Mouse (Mus musculus) granulocyte monocyte progenitor cell, adult 5-6 weeks (primary cell): ENCODE data around the gene Ttc13. TPM values are rescaled to one million over a fixed set of nuclear protein-coding genes. Genes with fewer than 3 reads are reported as not detected.
A peak's percentile ranks its signal among the peaks of the same experiment; 100 is the strongest.

Source experiments
- ATAC-seq: replicated peaks from 2 replicates; pipeline ENCODE4 v1.8.0; 2016; ENCODE audit warnings: mild to moderate bottlenecking, moderate TSS enrichment, inconsistent platforms; ENCODE audit not compliant: poor library complexity, severe bottlenecking
- total RNA-seq, 2 experiments: library from RNA; stranded (forward) in 1 of 2; stranded (reverse) in 1 of 2; fragments of 200-712, 200-1000 nt in 1 of 2; fragments of >200 nt in 1 of 2; fragmentation: Nextera tagmentation in 1 of 2; gene quantifications; 2 replicates each; pipeline ENCODE4 v1.2.3; 2014 to 2017

Ttc13 gene
- total RNA-seq, 2 experiments from 2014 or later: 44.3 to 53.3 TPM

- no peak; the same call in 1 of the 2 replicates for ATAC-seq
Observed at GRCm38 (mm10) chr8:124662446-124663111, 59.2 kb downstream of the Ttc13 start.

- no peak for ATAC-seq
Observed at GRCm38 (mm10) chr8:124661781-124662180, 60.0 kb downstream of the Ttc13 start.

DNA sequence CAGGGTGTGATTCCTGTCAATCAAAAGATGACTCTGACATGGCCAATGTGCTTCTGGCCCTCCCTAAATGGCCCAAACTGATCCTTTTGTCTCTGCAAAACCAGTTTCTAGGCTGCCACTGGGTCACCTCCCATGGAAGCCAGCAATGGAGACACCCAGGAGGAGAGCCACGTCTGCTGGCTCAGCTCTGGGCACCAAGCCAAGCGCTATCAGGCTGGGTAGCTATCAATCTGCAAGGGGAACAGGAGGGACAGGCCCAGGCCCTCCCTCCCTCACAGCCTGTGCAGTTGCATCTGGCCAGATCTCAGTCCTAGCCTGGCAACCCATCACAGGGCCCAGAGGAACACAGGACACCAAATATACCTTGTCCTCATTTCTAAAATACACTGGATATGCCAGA, 63.4 kb downstream of the Ttc13 start:
- no peak for ATAC-seq

GRCm38 (mm10) chr8:124657961-124658360, 63.8 kb downstream of the Ttc13 start:
- ATAC-seq: no peak

DNA sequence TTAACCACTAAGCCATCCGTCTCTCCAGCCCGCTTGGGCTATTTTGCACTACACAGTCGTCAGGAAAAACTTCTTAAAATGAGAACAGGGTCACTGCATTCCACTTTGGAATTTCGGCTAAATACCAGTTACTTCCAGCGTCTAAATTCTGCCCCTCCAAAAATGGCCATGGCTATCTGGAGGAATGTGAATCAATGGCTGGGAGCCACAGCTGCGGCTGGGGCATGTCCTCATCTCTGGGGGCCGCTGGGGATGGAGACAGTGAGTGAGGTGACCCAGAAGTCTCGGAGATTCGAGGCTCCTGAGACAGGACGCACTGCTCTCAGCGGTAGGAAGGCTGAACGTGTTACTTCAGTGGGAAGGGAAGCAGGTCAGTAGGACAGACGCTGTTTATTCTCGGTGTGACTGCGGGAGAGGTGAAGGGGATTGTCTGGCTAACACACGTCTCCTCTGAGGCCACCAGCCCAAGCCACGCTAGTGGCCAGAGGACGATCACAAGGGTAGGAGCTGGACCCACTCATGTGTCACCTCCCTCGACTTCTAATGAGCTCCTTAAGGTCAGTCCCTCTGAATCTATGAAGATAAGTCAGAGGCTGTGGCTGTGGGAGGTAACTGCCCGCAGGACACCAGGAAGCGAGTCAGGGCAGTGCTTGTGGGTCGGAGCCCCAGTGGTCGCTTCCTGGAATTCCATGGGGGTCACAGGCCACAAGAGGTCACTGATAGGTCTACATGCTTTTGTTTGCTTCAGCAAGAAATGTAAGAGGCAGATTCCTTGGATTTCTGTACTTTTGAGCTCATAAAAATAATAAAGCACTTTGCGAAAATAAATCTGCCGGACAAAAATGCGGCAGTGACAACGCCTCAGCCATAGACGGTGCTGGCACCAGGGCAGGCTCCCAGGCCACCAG, 68.0 kb downstream of the Ttc13 start:
- no peak for ATAC-seq

- ATAC-seq: no peak
Observed at GRCm38 (mm10) chr8:124652546-124652945, 69.2 kb downstream of the Ttc13 start.

DNA sequence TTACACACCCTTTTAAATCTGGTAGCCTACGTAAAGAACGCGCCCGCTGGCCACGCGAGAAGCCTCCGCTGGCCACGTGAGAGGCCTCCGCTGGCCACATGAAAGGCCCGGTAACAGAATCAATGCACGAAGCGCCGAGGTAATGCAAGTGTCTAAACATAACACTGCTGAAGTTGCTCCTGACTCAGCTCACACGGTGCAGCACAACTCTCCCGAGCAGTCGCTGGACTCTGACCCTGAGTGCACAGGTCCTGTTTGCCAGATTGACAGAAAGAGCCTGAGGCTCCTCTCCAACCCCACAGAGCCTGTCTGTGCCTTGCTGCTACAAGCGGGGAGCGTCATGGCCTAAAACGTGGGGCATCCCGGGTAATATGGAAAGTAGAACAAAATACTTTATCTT, 70.0 kb downstream of the Ttc13 start:
- no peak for ATAC-seq

GRCm38 (mm10) chr8:124648311-124648710, 73.5 kb downstream of the Ttc13 start:
- no peak for ATAC-seq

- ATAC-seq: no peak
Observed at GRCm38 (mm10) chr8:124643540-124644339, 78.0 kb downstream of the Ttc13 start.

- no peak for ATAC-seq
Observed at GRCm38 (mm10) chr8:124641599-124641998, 80.2 kb downstream of the Ttc13 start.

GRCm38 (mm10) chr8:124635247-124635502, 86.6 kb downstream of the Ttc13 start:
- no peak for ATAC-seq

GRCm38 (mm10) chr8:124634411-124635246, 87.2 kb downstream of the Ttc13 start:
- no peak for ATAC-seq

GRCm38 (mm10) chr8:124633001-124633703, 88.6 kb downstream of the Ttc13 start:
- peak; percentile 82 for ATAC-seq

DNA sequence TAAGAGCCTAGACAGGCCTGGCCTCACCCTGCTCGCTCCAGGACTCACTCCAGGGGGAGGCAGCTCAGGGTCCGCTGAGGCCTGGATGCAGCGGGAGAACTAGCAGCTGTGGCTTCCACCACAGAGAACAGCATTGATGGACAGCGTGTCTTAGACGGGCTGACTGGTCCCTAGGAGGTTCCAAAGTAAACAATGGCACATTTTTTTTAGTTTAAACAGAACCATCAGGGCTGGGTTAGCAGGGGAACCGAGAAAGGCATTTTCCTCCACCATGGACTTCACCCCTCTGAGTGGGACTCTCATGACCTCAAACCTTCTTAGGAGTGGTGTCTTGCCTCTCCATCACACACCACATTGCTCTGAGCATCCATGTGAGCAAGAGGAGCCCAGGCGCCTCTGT, 89.8 kb downstream of the Ttc13 start:
- ATAC-seq: no peak

DNA sequence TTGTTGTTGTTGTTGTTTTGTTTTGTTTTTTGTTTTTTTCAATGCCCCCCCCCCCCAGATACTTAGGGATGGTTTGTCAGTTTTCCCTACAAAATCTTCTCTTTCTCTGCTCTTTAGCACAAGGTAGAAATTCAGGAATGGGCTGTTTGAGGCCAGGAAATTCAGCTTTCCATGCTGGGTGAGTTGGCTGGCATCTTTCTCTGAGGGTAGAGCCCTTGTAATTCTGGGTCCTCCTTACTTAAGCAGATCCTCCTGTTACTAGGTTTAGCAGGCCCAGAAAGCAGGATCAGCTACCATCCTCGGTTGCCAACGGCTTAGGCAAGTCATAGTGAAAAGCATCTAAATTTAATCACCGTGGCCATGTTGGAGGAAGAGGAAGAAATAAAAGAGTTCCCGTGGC, 90.9 kb downstream of the Ttc13 start:
- no peak for ATAC-seq

DNA sequence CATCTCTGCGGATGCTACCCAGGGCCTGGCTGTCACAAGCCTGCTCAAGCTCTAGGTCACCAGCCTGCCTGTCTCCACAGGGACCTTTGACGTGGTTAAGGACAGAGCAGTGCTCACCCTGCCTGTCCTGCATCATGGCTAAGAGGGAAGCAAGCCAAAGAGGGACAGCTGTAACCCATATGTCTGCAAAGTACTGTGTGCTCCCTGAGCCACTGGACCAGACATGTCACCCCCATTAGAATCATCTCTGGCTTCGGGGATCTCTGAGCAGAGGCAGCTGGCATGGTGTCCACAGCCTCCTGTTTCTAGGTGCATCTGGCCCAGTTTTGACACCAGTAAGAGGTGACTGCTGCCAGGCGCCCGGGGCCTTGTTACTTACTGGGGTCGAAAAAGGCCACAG, 91.3 kb downstream of the Ttc13 start:
- no peak for ATAC-seq

DNA sequence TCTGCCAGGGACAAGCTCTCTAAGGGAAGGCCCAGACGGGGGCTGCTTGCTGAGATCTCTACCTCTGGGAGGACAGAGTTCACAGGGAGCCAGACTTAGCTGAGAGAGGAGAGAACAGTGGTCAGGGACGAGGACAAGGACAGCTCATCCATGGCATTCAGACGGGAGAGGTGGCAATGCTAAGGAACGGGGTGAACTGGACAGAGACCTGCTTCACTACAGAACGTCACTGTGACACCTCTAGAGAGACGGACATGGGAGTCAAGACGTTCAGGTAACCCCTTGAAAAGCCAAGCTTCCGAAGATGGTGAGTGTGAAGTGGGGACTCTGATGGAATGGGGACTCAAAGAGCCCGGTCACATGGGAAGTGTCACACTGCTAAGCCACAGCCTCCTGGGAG, 95.5 kb downstream of the Ttc13 start:
- ATAC-seq: no peak
